Mouse (Mus musculus): ENCODE measurements at regions not wholly inside any gene's neighbourhood (a gene's known extent, or its start where the extent isn't known, plus 50 kb on each side); places are given as distances from the start of the nearest gene placed in this dataset.

DNA sequence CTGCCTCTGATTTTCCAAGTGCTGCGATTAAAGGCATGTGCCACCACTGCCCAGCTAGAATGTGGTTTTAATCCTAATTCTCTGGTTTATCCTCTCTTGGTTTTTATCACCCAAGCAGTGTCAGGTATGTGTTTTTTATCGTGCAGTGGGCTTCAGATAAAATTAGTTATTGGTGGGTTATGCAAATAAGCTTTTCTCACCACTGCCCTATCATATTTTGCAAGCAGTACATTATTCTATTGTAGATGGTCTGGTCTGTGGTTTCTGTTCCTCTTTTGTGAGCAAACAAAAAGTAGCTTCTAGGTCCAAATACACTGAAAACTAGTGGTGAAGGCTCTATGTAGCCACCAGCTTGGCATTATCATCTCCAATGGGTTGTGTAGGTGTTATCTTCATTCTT lies 503.4 kb upstream of the Pabpc4l start:
- Histone ChIP-seq H3K4me1 (replicated peaks; ENCODE audit: low read depth, low read length) (no peaks in the 10 kb centered on the region), H3K36me3 (ENCODE audit: insufficient read depth, low read length) (no peaks in the 10 kb centered on the region), H3K4me3 (replicated peaks; ENCODE audit: low read length) (no peak overlapping the region), H3K9me3 (ENCODE audit: low read length) (no peaks in the 10 kb centered on the region), H3K27me3 (ENCODE audit: insufficient read depth, low read length) (no peaks in the 10 kb centered on the region)
- TF ChIP-seq NANOG (IDR thresholded peaks at IDR 0.05; ENCODE audit: borderline replicate concordance, low read length): no peak
- no peak for TF ChIP-seq CTCF (conservative IDR thresholded peaks at IDR 0.05; ENCODE audit: low read length)
- TF ChIP-seq POU5F1 (IDR thresholded peaks at IDR 0.05; ENCODE audit: borderline replicate concordance, low read length): no peak

DNA sequence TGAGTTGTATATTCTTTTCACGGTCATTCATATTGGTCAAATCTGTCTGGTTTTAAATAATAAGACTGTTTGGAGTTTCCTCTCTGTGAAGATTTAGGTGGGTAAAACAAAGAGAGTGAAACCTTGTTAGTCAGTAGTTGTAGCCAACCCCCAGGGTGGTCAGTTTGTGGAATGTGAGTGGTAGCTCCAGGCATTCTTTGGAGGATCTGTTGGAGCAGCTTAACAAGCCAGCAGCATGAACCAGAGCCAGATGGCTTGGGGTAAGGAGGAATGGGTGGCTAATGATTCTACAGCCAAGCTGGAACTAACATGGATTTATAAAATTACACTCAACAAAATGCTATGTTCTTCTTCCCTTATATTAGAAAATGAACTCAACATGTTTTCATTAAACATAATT lies 489.7 kb upstream of the Pabpc4l start:
- Histone ChIP-seq H3K4me3 (replicated peaks; ENCODE audit: low read length) (no peak overlapping the region), H3K27me3 (ENCODE audit: insufficient read depth, low read length) (no peaks in the 10 kb centered on the region), H3K9me3 (ENCODE audit: low read length) (no peaks in the 10 kb centered on the region), H3K4me1 (replicated peaks; ENCODE audit: low read depth, low read length) (no peaks in the 10 kb centered on the region), H3K36me3 (ENCODE audit: insufficient read depth, low read length) (no peaks in the 10 kb centered on the region)
- TF ChIP-seq NANOG (IDR thresholded peaks at IDR 0.05; ENCODE audit: borderline replicate concordance, low read length) (no peak), CTCF (conservative IDR thresholded peaks at IDR 0.05; ENCODE audit: low read length) (no peak), POU5F1 (IDR thresholded peaks at IDR 0.05; ENCODE audit: borderline replicate concordance, low read length) (no peak)

DNA sequence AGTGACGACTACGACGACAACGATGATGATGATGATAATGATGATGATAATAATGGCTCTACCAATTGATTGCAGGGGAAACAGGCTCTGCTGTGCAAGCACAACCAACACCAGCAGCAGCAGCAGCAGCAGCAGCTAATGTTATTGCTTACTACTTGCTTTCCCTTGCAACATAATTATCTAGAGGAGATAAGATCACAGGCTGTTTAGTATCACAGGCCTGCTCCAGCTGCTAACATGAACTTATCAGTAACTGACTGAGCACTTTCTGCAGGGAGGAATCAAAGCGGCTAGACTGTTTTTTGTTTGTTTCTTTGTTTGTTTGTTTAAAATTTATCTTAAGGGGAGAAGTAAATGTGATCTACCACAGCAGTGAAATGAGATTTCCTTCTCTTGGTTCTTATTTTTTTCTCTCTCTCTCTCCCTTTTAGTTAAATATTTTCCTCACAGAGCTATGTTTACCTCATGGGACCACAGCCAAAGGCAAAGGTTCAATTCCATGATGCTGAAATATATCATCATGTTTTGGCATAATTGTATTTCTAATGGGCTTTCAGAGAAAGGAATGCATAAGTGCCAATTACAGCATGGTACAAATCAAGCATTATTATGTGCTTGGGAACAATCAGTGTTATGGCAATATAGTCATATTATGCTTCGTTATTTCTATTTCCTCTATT lies 443.2 kb upstream of the Pabpc4l start:
- H3K4me1 ChIP-seq (replicated peaks; ENCODE audit: low read depth, low read length): no peaks in the 10 kb centered on the region

DNA sequence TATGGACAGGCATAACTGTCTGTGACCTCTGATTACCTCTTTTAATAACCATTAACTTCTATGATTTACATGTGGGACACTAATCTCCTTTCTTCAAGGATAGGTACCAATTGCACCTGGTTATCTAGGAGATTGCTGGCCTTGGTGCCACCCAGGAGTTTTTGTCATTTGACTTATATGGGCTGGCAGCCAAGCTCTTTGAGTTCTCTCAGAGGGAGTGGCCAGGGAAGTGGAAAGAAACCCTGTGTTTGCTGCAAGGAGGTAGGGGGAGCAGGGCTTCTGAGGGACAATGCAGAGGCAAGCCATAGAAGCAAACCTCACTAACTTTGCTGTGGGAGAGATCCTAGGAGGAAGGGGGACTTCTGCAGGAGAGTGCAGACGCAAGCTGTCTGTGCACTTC lies 427.8 kb upstream of the Pabpc4l start:
- no peak for TF ChIP-seq NANOG (IDR thresholded peaks at IDR 0.05; ENCODE audit: borderline replicate concordance, low read length)
- TF ChIP-seq CTCF (conservative IDR thresholded peaks at IDR 0.05; ENCODE audit: low read length): no peak
- TF ChIP-seq POU5F1 (IDR thresholded peaks at IDR 0.05; ENCODE audit: borderline replicate concordance, low read length): no peak
- Histone ChIP-seq H3K4me3 (replicated peaks; ENCODE audit: low read length) (no peak overlapping the region), H3K36me3 (ENCODE audit: insufficient read depth, low read length) (0 out of 2 replicates have a peak, but pooled peaks cover 4% of the 10 kb centered on the region), H3K27me3 (ENCODE audit: insufficient read depth, low read length) (no peaks in the 10 kb centered on the region), H3K9me3 (ENCODE audit: low read length) (no peaks in the 10 kb centered on the region), H3K4me1 (replicated peaks; ENCODE audit: low read depth, low read length) (0 out of 2 replicates have a peak, but pooled peaks cover 13% of the 10 kb centered on the region)

More for the DNA sequence above, 443.2 kb upstream of the Pabpc4l start:
- Histone ChIP-seq H3K36me3 (ENCODE audit: insufficient read depth, low read length) (no peaks in the 10 kb centered on the region), H3K4me3 (replicated peaks; ENCODE audit: low read length) (no peak overlapping the region), H3K9me3 (ENCODE audit: low read length) (no peaks in the 10 kb centered on the region), H3K27me3 (ENCODE audit: insufficient read depth, low read length) (no peaks in the 10 kb centered on the region)
- no peak for TF ChIP-seq POU5F1 (IDR thresholded peaks at IDR 0.05; ENCODE audit: borderline replicate concordance, low read length)
- TF ChIP-seq CTCF (conservative IDR thresholded peaks at IDR 0.05; ENCODE audit: low read length): no peak
- TF ChIP-seq NANOG (IDR thresholded peaks at IDR 0.05; ENCODE audit: borderline replicate concordance, low read length): no peak

DNA sequence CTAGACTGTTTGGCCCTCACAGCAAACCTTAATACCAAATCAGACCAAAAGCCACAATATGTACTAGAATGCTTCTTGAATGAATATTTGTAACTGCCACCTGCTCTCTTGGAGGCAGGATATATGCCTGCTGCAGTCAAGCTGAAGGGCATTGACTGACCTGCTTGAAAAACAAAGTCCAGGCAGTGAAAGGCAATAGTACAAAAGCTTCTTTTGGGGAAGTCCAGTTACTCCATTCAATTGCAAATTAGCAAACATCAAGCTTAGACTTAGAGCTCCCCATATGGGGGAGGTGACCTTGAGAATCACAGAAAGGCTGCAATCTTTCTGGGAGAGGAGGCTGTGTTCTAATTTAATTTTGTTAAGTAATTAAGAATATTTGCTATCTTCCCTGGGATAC lies 422.9 kb upstream of the Pabpc4l start:
- TF ChIP-seq CTCF (conservative IDR thresholded peaks at IDR 0.05; ENCODE audit: low read length) (no peak), POU5F1 (IDR thresholded peaks at IDR 0.05; ENCODE audit: borderline replicate concordance, low read length) (peak; percentile 77; the same call in 1 of the 2 replicates), NANOG (IDR thresholded peaks at IDR 0.05; ENCODE audit: borderline replicate concordance, low read length) (peak; percentile 93)

DNA sequence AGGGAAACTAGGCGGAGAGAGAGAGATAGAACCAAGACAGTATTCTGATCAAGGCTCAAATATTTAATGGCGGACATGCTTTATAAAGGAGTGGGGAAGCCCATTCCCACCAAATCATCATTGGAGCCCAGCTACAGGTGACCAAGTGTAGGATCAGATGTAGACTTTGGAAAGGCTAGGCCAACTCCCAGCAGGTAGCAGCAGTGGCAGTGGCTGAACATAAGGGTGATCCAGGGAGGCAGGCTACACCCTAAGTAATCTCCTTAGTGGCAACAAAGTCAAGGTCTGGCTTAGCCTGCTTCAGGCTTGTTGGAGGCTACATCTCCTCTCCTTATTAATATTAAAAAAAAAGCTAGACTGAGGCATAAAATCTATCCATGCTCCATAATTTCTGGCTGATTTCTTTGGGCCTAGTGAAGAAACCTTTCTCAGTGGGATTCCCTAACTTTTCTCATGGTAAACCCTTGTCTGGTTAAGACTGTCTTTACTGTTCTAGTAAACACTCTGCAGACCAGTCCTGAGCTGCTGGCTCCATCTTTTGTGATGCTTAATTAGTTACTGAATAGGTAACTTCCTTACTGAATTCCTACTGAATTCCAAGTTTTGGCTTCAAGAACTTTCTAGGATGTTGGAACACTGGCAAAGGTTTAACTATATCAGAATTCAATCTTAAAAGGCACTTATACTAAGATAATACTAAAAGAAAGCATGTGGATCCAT lies 421.7 kb upstream of the Pabpc4l start:
- peaks cover 8% of the 10 kb centered on the region; the same call in 1 of the 2 replicates for H3K9me3 ChIP-seq (ENCODE audit: low read length)
- H3K27me3 ChIP-seq (ENCODE audit: insufficient read depth, low read length): no peaks in the 10 kb centered on the region
- TF ChIP-seq POU5F1 (IDR thresholded peaks at IDR 0.05; ENCODE audit: borderline replicate concordance, low read length) (no peak; the same call in 1 of the 2 replicates), CTCF (conservative IDR thresholded peaks at IDR 0.05; ENCODE audit: low read length) (no peak), NANOG (IDR thresholded peaks at IDR 0.05; ENCODE audit: borderline replicate concordance, low read length) (no peak)
- H3K4me3 ChIP-seq (replicated peaks; ENCODE audit: low read length): no peak overlapping the region
- peaks cover 15% of the 10 kb centered on the region for H3K36me3 ChIP-seq (ENCODE audit: insufficient read depth, low read length)
- H3K4me1 ChIP-seq (replicated peaks; ENCODE audit: low read depth, low read length): peaks cover 25% of the 10 kb centered on the region

More for the DNA sequence above, 422.9 kb upstream of the Pabpc4l start:
- Histone ChIP-seq H3K4me3 (replicated peaks; ENCODE audit: low read length) (no peak overlapping the region; the same call in 1 of the 2 replicates), H3K4me1 (replicated peaks; ENCODE audit: low read depth, low read length) (peaks cover 26% of the 10 kb centered on the region), H3K27me3 (ENCODE audit: insufficient read depth, low read length) (no peaks in the 10 kb centered on the region), H3K36me3 (ENCODE audit: insufficient read depth, low read length) (peaks cover 15% of the 10 kb centered on the region), H3K9me3 (ENCODE audit: low read length) (peaks cover 8% of the 10 kb centered on the region; the same call in 1 of the 2 replicates)

DNA sequence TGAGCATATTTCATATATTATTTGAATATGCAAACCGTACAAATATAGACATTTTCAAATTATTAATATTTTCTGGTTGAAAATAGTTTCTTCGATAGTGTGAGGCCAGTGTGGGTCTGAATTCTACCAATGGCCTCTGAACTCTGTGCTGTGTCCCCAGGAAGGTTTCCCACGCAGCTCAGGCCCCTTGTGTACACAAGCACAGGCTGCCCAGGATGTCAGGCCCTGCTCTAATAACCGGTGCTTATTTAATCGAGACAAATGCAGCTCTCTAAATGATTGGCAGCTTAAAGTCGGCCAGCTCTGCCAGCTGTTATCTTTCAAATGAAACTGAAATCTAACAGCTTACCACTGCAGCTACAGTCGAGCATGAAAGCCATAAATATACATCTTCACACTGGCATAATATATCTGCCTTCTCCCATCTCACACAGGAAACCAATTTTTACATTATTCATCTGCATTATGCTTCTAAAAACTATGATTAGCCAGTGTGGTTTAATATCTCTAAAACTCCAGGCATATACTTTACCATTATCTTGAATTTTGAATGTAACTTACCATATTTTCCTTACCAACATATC lies 400.5 kb upstream of the Pabpc4l start:
- H3K4me1 ChIP-seq (replicated peaks; ENCODE audit: low read depth, low read length): no peaks in the 10 kb centered on the region
- TF ChIP-seq NANOG (IDR thresholded peaks at IDR 0.05; ENCODE audit: borderline replicate concordance, low read length) (no peak), POU5F1 (IDR thresholded peaks at IDR 0.05; ENCODE audit: borderline replicate concordance, low read length) (no peak)
- H3K4me3 ChIP-seq (replicated peaks; ENCODE audit: low read length): no peak overlapping the region
- H3K36me3 ChIP-seq (ENCODE audit: insufficient read depth, low read length): no peaks in the 10 kb centered on the region
- H3K27me3 ChIP-seq (ENCODE audit: insufficient read depth, low read length): no peaks in the 10 kb centered on the region
- H3K9me3 ChIP-seq (ENCODE audit: low read length): no peaks in the 10 kb centered on the region

DNA sequence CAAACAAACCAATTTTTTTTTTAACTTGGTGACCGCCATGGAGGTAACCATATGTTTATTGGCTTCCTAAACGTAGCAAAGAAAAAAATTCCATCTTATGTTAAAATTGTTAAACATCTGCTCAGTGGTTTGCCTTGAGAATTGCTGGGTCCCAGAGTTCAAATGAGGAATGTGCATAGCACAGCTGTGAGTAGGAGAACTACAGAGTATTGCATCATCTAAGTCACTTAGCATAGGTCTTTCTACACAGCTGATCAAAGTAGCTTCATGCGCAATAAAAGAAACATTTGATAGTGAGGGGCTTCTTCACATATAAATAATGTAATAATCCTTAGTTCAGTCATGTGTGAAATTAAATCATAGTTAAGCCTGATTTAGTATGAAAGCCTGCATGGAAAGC lies 380.7 kb upstream of the Pabpc4l start:
- no peaks in the 10 kb centered on the region for H3K27me3 ChIP-seq (ENCODE audit: insufficient read depth, low read length)
- TF ChIP-seq CTCF (conservative IDR thresholded peaks at IDR 0.05; ENCODE audit: low read length): no peak
- no peak for TF ChIP-seq NANOG (IDR thresholded peaks at IDR 0.05; ENCODE audit: borderline replicate concordance, low read length)
- no peak for TF ChIP-seq POU5F1 (IDR thresholded peaks at IDR 0.05; ENCODE audit: borderline replicate concordance, low read length)
- no peaks in the 10 kb centered on the region for H3K4me1 ChIP-seq (replicated peaks; ENCODE audit: low read depth, low read length)
- no peaks in the 10 kb centered on the region for H3K36me3 ChIP-seq (ENCODE audit: insufficient read depth, low read length)
- H3K4me3 ChIP-seq (replicated peaks; ENCODE audit: low read length): no peak overlapping the region
- no peaks in the 10 kb centered on the region for H3K9me3 ChIP-seq (ENCODE audit: low read length)
